Mouse (Mus musculus) monocyte, adult 59 days (primary cell): ENCODE data around the gene Slc24a2. TPM values are rescaled to one million over a fixed set of nuclear protein-coding genes. Genes with fewer than 3 reads are reported as not detected.

ENCODE experiments used
- total RNA-seq, 2 experiments: library from RNA; stranded (reverse); gene quantifications; one replicate each; pipeline ENCODE4 v1.2.4; 2023

Slc24a2 gene
- total RNA-seq, result not detected

DNA sequence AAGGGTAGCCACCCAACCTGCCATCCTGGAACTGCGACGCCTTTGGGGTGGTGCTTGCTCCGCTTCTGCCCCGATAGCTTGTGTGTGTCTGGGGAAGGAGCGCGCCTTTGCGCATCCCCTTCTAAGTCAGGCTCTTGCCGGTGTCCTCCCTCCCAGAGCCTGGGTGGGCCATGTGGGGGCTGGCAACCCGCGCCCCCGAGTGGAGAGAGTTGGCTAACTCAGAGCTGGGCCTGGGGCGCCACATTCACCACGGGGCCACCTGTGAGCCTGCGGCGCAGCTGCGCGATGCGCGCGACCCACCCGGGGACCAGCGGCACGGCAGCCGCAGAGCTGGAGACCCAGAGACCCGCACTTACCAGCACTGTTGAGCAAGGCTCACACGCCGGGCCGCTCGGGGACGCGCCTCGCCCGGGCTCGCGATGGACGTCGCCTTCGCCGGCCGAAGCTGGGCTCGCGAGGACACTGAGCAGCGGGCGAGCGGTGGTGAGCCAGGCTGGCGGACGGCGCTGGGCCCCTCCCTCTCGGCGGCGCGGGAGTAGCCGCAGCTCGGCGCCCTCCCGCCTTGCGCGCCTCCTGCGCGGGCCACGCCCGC, at the start of gene Slc24a2:
Gene Slc24a2 (minus strand): TSS at position 518 of the 592 bp plus-strand sequence.

